Mouse (Mus musculus) midbrain, embryonic 10.5 days (tissue): ENCODE measurements at regions not wholly inside any gene's neighbourhood (a gene's known extent, or its start where the extent isn't known, plus 50 kb on each side); places are given as distances from the start of the nearest gene placed in this dataset.

Experiments
- DNase-seq: peaks from one replicate; pipeline ENCODE4 v3.0.0-alpha.2; 2017; ENCODE audit warnings: low spot score
- H3K27ac ChIP-seq: fragments of 300-500 bp; sonication (generic); replicated peaks from 2 replicates; pipeline ENCODE4 v1.5.1; 2016; ENCODE audit warnings: mild to moderate bottlenecking
- H3K27me3 ChIP-seq: fragments of 300-500 bp; sonication (generic); 2 replicates; pipeline ENCODE4 v1.6.1; 2016; ENCODE audit warnings: low read depth, mild to moderate bottlenecking; ENCODE audit not compliant: poor library complexity, severe bottlenecking
- H3K36me3 ChIP-seq: fragments of 300-500 bp; sonication (generic); 2 replicates; pipeline ENCODE4 v1.6.1; 2016; ENCODE audit warnings: mild to moderate bottlenecking, moderate library complexity
- H3K4me1 ChIP-seq: fragments of 300-500 bp; sonication (generic); 2 replicates; pipeline ENCODE4 v1.6.1; 2016
- H3K4me3 ChIP-seq: fragments of 300-500 bp; sonication (generic); 2 replicates; pipeline ENCODE4 v1.5.1; 2016; ENCODE audit warnings: mild to moderate bottlenecking, moderate library complexity
- H3K9me3 ChIP-seq: fragments of 300-500 bp; sonication (generic); replicated peaks from 2 replicates; pipeline ENCODE4 v1.6.1; 2016; ENCODE audit warnings: mild to moderate bottlenecking
- whole genome bisulfite sequencing: fragments of 180-500 bp; shearing (Covaris S2); methylation state at CpG from one replicate; pipeline ENCODE4 v1.1.7; 2016; 5-methylcytosine and 5-hydroxymethylcytosine counted together

DNA sequence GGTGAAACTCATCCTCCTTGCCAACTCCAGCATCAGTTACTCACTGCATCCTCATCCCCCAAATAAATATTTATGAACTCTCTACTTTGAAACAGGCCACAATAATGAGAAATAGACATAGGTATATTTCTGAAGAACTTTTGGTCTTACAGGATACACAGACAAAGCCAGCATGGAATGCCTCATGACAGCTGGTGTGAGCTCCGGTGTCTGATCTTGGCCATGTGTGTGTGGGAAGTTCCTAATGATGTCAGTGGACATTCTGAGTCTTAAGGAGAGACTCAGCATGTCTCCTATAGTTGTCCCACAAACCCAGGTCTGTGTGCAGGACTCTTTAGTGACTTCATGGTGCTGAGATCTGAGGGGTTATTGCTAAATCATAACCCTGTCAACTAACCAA lies 206.4 kb upstream of the Klf4 start:
- no peaks in the 10 kb centered on the region for H3K36me3 ChIP-seq
- no peak overlapping the region for H3K4me3 ChIP-seq
- H3K27me3 ChIP-seq: no peaks in the 10 kb centered on the region
- no peak for DNase-seq
- 98% methylated on average over 1 of the region's 1 CpGs for WGBS
- H3K4me1 ChIP-seq: no peaks in the 10 kb centered on the region
- no peak overlapping the region for H3K27ac ChIP-seq
- no peaks in the 10 kb centered on the region for H3K9me3 ChIP-seq

DNA sequence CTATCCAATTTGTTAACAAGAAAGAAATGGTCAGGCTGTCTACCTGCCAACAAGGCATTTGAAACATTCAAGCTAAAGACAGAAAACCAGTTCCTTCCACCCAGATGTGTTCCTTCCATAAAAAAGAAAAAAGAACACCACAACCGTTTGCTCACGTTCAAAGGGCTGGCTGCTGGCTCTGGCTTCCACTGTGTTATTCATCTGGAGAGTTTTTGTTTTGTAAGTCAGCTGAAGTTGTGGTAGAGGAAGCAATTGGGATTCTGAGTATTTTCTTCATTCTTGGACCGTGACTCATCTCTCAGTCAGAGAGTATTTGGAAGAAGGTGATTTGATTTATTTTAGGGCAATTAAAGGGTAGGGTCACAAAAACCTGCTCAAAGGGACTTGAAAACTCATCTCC lies 203.2 kb upstream of the Klf4 start:
- Histone ChIP-seq H3K27ac (no peak overlapping the region), H3K36me3 (no peaks in the 10 kb centered on the region), H3K9me3 (no peaks in the 10 kb centered on the region), H3K4me1 (no peaks in the 10 kb centered on the region), H3K4me3 (no peak overlapping the region), H3K27me3 (no peaks in the 10 kb centered on the region)
- DNase-seq: no peak
- WGBS: 82% methylated on average over 3 of the region's 3 CpGs

DNA sequence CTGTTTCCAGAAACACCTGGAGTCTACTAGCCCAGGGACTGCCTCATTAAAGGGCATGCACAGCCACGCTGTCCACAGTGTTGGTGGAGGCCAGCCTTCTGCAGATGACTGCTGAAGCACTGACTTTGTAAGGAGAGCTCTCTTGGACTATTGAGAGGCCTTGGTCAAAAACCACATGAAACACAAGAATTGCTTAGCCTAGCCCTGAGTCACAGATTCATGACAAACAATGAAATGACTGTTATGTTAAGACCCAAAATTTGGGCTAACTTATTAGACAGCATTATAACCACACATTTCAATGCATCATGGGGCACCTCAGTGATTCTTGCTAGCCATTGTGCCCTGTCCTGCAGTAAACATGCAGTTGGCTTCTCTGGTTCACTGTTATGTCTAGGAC lies 202.1 kb upstream of the Klf4 start:
- Histone ChIP-seq H3K27me3 (no peaks in the 10 kb centered on the region), H3K4me3 (no peak overlapping the region), H3K36me3 (no peaks in the 10 kb centered on the region), H3K27ac (no peak overlapping the region), H3K9me3 (no peaks in the 10 kb centered on the region), H3K4me1 (no peaks in the 10 kb centered on the region)
- DNase-seq: no peak
- 91% methylated on average over 1 of the region's 1 CpGs for WGBS

DNA sequence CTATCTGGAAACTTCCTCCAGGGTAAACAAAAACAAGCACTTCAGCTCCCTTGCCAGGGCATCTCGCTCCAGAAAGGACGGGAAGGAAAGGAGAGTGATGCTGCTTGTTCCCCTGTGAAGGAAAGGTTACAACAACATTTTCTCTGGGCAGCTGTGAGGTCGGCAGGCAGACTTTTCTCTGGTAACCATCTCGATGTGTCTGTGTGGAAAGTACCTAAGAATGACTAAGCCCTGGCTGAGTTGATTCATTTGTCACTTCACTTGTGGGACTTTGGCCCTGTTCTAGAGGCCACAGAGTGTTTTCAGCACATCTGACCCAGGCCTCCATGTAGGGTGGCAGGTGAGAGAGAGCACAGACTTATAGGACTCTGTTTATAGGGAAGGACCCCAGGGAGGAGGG lies 201.0 kb upstream of the Klf4 start:
- no peak overlapping the region for H3K27ac ChIP-seq

GRCm38 (mm10) chr4:55732006-55732405 lies 199.7 kb upstream of the Klf4 start:
- no peaks in the 10 kb centered on the region for H3K27me3 ChIP-seq

More for the DNA sequence above, 201.0 kb upstream of the Klf4 start:
- no peaks in the 10 kb centered on the region for H3K27me3 ChIP-seq
- 64% methylated on average over 4 of the region's 4 CpGs for WGBS
- no peak overlapping the region for H3K4me3 ChIP-seq
- no peak for DNase-seq
- no peaks in the 10 kb centered on the region for H3K9me3 ChIP-seq
- H3K36me3 ChIP-seq: no peaks in the 10 kb centered on the region
- H3K4me1 ChIP-seq: no peaks in the 10 kb centered on the region

GRCm38 (mm10) chr4:55730266-55730665 lies 198.0 kb upstream of the Klf4 start:
- Histone ChIP-seq H3K27ac (0 out of 2 replicates have a peak overlapping the region, but pooled peaks have one; percentile 9), H3K36me3 (no peaks in the 10 kb centered on the region), H3K4me3 (no peak overlapping the region), H3K9me3 (no peaks in the 10 kb centered on the region), H3K4me1 (no peaks in the 10 kb centered on the region), H3K27me3 (no peaks in the 10 kb centered on the region)
- 83% methylated on average over 4 of the region's 4 CpGs for WGBS
- no peak for DNase-seq

More at GRCm38 (mm10) chr4:55732006-55732405, 199.7 kb upstream of the Klf4 start:
- H3K4me1 ChIP-seq: no peaks in the 10 kb centered on the region
- no peaks in the 10 kb centered on the region for H3K36me3 ChIP-seq
- DNase-seq: no peak
- no peak overlapping the region for H3K27ac ChIP-seq
- no peak overlapping the region for H3K4me3 ChIP-seq
- WGBS: 79% methylated on average over 4 of the region's 4 CpGs
- H3K9me3 ChIP-seq: no peaks in the 10 kb centered on the region

- Histone ChIP-seq H3K27me3 (no peaks in the 10 kb centered on the region), H3K4me1 (no peaks in the 10 kb centered on the region; the same call in 1 of the 2 replicates), H3K27ac (no peak overlapping the region), H3K4me3 (no peak overlapping the region), H3K36me3 (no peaks in the 10 kb centered on the region), H3K9me3 (no peaks in the 10 kb centered on the region)
- whole genome bisulfite sequencing: 93% methylated on average over 2 of the region's 2 CpGs
- no peak for DNase-seq
Measured at GRCm38 (mm10) chr4:55727178-55727577, 194.9 kb upstream of the Klf4 start.

DNA sequence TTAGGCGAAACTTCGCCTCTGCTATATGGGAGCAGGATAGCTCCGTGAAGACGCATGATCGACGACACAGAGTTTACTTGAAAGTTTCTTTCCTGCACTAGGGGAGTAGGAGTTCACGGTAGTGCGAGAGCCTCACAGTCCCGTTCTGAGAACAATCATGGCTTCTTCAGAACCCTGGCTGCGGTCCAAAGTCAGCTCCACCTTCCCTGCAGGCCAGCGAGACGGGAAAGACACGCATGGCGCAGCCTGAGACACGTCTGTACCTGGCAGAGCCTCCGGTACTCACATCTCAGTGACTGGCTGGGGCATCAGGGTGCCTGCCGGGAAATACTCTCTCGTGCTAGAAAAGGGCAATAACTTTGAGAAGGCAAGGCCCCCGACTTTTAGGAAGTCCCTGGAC lies 193.8 kb upstream of the Klf4 start:
- Histone ChIP-seq H3K9me3 (no peaks in the 10 kb centered on the region), H3K27me3 (no peaks in the 10 kb centered on the region), H3K27ac (no peak overlapping the region), H3K4me3 (no peak overlapping the region), H3K36me3 (no peaks in the 10 kb centered on the region), H3K4me1 (no peaks in the 10 kb centered on the region; the same call in 1 of the 2 replicates)
- no peak for DNase-seq
- WGBS: 92% methylated on average over 19 of the region's 19 CpGs

DNA sequence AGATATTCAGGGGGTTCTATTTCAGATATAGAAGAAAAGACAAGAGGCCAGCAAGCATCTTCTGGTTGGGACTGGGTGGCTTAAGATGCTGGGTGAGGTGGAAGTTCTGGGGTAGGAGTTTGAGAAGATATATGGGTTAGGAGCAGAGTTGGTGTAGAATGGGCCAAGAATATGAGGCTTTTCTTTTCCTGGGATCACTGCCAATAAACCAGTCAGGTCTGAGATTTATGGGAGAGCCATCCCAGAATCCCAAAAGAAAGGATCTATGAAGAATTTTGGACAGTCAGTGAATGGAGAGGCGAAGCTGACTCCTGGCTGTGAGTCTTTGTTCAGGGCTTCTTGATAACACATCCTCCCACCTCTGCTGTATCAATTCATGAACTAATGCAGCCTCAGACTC lies 192.0 kb upstream of the Klf4 start:
- Histone ChIP-seq H3K4me1 (no peaks in the 10 kb centered on the region; the same call in 1 of the 2 replicates), H3K27ac (no peak overlapping the region), H3K27me3 (no peaks in the 10 kb centered on the region), H3K4me3 (no peak overlapping the region), H3K36me3 (no peaks in the 10 kb centered on the region), H3K9me3 (no peaks in the 10 kb centered on the region)
- DNase-seq: no peak
- WGBS: 96% methylated on average over 1 of the region's 1 CpGs

- no peaks in the 10 kb centered on the region for H3K27me3 ChIP-seq
- no peak overlapping the region for H3K27ac ChIP-seq
- H3K36me3 ChIP-seq: no peaks in the 10 kb centered on the region
- WGBS: 95% methylated on average over 1 of the region's 1 CpGs
- no peaks in the 10 kb centered on the region; the same call in 1 of the 2 replicates for H3K4me1 ChIP-seq
- DNase-seq: no peak
- H3K9me3 ChIP-seq: no peaks in the 10 kb centered on the region
- H3K4me3 ChIP-seq: no peak overlapping the region
Measured at GRCm38 (mm10) chr4:55723124-55723523, 190.9 kb upstream of the Klf4 start.

- Histone ChIP-seq H3K36me3 (no peaks in the 10 kb centered on the region), H3K4me1 (no peaks in the 10 kb centered on the region; the same call in 1 of the 2 replicates), H3K4me3 (no peak overlapping the region), H3K27me3 (no peaks in the 10 kb centered on the region), H3K27ac (no peak overlapping the region), H3K9me3 (no peaks in the 10 kb centered on the region)
- DNase-seq: no peak
- 71% methylated on average over 8 of the region's 8 CpGs for WGBS
Measured at GRCm38 (mm10) chr4:55722388-55722787, 190.1 kb upstream of the Klf4 start.

- DNase-seq: no peak
- WGBS: 83% methylated on average over 2 of the region's 2 CpGs
- H3K9me3 ChIP-seq: no peaks in the 10 kb centered on the region
Measured at GRCm38 (mm10) chr4:55721834-55722233, 189.6 kb upstream of the Klf4 start.

DNA sequence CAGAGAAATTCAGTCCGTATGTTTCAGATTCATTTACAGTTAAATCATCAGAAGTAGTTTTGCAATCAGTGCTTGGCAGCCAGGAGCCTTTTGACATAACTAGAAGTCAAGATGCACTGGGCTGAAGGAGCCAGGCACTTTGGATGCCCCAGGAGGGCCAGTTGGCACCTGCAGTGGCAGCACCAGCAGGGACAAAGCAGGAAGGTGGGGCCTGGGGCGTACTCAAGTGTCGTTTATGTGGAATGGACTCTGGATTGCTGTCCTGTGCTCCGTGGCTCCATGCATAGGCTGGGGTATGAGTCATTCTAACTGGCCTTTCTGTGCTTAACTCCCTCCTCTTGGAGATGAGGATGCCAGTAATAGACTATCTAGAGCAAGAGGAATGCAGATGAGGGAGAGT lies 186.2 kb upstream of the Klf4 start:
- WGBS: 85% methylated on average over 4 of the region's 4 CpGs
- no peak for DNase-seq
- Histone ChIP-seq H3K4me3 (no peak overlapping the region), H3K27me3 (no peaks in the 10 kb centered on the region), H3K9me3 (no peaks in the 10 kb centered on the region), H3K4me1 (no peaks in the 10 kb centered on the region; the same call in 1 of the 2 replicates), H3K27ac (no peak overlapping the region), H3K36me3 (no peaks in the 10 kb centered on the region)

More at GRCm38 (mm10) chr4:55721834-55722233, 189.6 kb upstream of the Klf4 start:
- H3K27me3 ChIP-seq: no peaks in the 10 kb centered on the region
- H3K4me3 ChIP-seq: no peak overlapping the region
- H3K4me1 ChIP-seq: no peaks in the 10 kb centered on the region; the same call in 1 of the 2 replicates
- no peaks in the 10 kb centered on the region for H3K36me3 ChIP-seq
- H3K27ac ChIP-seq: peak overlapping the region; percentile 13; the same call in 1 of the 2 replicates

- 82% methylated on average over 5 of the region's 5 CpGs for WGBS
- H3K9me3 ChIP-seq: no peaks in the 10 kb centered on the region
- no peak overlapping the region for H3K27ac ChIP-seq
- no peaks in the 10 kb centered on the region for H3K36me3 ChIP-seq
- peaks cover 8% of the 10 kb centered on the region for H3K4me1 ChIP-seq
- no peaks in the 10 kb centered on the region for H3K27me3 ChIP-seq
- H3K4me3 ChIP-seq: no peak overlapping the region
- no peak for DNase-seq
Measured at GRCm38 (mm10) chr4:55716161-55716651, 183.9 kb upstream of the Klf4 start.
